Mouse (Mus musculus): ENCODE results near the gene Gm28553.
"Not testable (repeated sequence)": the region's sequence is repeated elsewhere in the genome, so short reads cannot be mapped to it uniquely, and the experiment has no call there.

Gene Gm28553

GRCm38 (mm10) chrY:48856197-48856596 is at the start of gene Gm28553:
Gene Gm28553, plus strand, starts transcription at chrY:48856497.
- not testable (repeated sequence) for DNase-seq (ENCODE audit: low read depth, low spot score)

Data from retina, postnatal 7 days (tissue).